Mouse (Mus musculus) stomach, postnatal 0 days (tissue): ENCODE data around the gene Shroom2. TPM values are rescaled to one million over a fixed set of nuclear protein-coding genes. Genes with fewer than 3 reads are reported as not detected.

Source experiments
- ATAC-seq: fragments of 200-750 bp; cut with Nextera tagmentation; 2 replicates; pipeline ENCODE4 v1.8.0; 2017; ENCODE audit not compliant: low FRiP score, low TSS enrichment
- DNase-seq: peaks from one replicate; pipeline ENCODE4 v3.0.0-alpha.2; 2016; ENCODE audit warnings: low spot score
- H3K27ac ChIP-seq: fragments of 300-500 bp; sonication (generic); replicated peaks from 2 replicates; pipeline ENCODE4 v1.5.1; 2014; ENCODE audit warnings: mild to moderate bottlenecking, control low read depth
- H3K27me3 ChIP-seq: fragments of 300-500 bp; sonication (generic); 2 replicates; pipeline ENCODE4 v1.6.1; 2014; ENCODE audit warnings: low read length; ENCODE audit not compliant: control insufficient read depth, insufficient read depth
- H3K36me3 ChIP-seq: fragments of 300-500 bp; sonication (generic); 2 replicates; pipeline ENCODE4 v1.6.1; 2014; ENCODE audit warnings: low read length, mixed read lengths; ENCODE audit not compliant: control insufficient read depth, insufficient read depth
- H3K4me1 ChIP-seq: fragments of 300-500 bp; sonication (generic); replicated peaks from 2 replicates; pipeline ENCODE4 v1.6.1; 2014; ENCODE audit warnings: antibody characterized with exemption; ENCODE audit not compliant: control insufficient read depth, insufficient read depth
- H3K4me2 ChIP-seq: fragments of 300-500 bp; sonication (generic); replicated peaks from 2 replicates; pipeline ENCODE4 v1.6.1; 2014; ENCODE audit warnings: low read depth, mild to moderate bottlenecking, control low read depth, moderate library complexity
- H3K4me3 ChIP-seq: fragments of 300-500 bp; sonication (generic); 2 replicates; pipeline ENCODE4 v1.5.1; 2014; ENCODE audit warnings: low read depth, low read length, control low read depth
- H3K9ac ChIP-seq: fragments of 300-500 bp; sonication (generic); 2 replicates; pipeline ENCODE4 v1.6.1; 2014; ENCODE audit warnings: mild to moderate bottlenecking, low read length, control low read depth, mixed read lengths
- H3K9me3 ChIP-seq: fragments of 300-500 bp; sonication (generic); 2 replicates; pipeline ENCODE4 v1.6.1; 2016; ENCODE audit warnings: low read length; ENCODE audit not compliant: control insufficient read depth
- CTCF ChIP-seq: IDR thresholded peaks from 2 replicates; pipeline ENCODE4 v1.5.1; 2016; ENCODE audit warnings: antibody characterized with exemption, low read depth, mild to moderate bottlenecking, moderate library complexity
- EP300 ChIP-seq: optimal IDR thresholded peaks from 2 replicates; pipeline ENCODE3; 2016; ENCODE audit warnings: antibody characterized with exemption
- WGBS: fragments of 180-500 bp; shearing (Covaris S2); extraction: QIAGEN DNeasy Blood & Tissue Kit; methylation state at CpG from one replicate; pipeline ENCODE4 v1.1.7; 2014; 5-methylcytosine and 5-hydroxymethylcytosine counted together
- polyA plus RNA-seq: library from polyadenylated mRNA; unstranded; fragments of >200 nt; fragmentation: Nextera tagmentation; extraction: Ambion mirVana; gene quantifications from 2 replicates; pipeline ENCODE4 v1.2.1, GENCODE M21; 2015

Gene Shroom2
- polyA plus RNA-seq, 1 experiment from 2014 or later: 2.1 TPM

DNA sequence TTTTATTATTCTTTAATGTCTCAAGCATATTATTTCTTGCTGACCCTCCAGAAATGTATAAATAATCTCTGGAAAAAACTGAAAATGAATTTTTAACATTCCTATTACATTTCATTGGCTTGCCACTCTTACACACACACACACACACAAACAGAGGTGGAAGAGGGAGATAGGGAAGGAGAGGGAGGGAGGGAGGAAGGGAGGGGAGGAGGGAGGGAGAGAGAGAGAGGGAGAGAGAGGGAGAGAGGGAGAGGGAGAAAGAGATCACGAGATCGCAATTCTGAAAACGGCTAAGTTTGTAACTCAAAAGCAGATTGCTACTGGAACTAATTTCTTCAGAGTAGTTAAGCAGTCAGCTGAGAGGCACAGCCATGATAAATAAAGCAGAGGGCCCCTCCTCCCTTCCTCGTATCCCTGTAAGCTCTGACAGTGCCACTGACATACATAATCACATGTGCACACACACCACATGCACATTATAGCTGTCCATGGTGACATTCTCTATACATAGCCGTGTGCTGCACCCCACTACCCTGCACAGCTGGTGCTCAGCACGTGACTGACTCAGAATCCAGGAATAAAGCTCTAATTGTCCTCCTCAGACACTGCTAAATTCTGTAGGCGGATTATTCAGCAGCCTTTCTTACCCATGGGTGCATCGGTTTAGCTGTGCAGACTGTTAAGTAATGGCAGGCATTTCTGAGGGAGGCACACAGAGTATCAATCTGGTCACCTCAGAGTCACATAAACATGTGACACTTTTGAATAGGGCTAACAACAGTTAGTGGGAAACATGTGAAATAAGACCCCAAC is 113.3 kb downstream of the Shroom2 start:
- no peaks in the 10 kb centered on the region for H3K27me3 ChIP-seq
- no peak for ATAC-seq
- no peaks in the 10 kb centered on the region for H3K4me1 ChIP-seq
- 58% methylated on average over 8 of the region's 8 CpGs for WGBS
- H3K9me3 ChIP-seq: no peaks in the 10 kb centered on the region
- TF ChIP-seq EP300 (no peak), CTCF (no peak)
- H3K27ac ChIP-seq: no peak overlapping the region
- no peak overlapping the region for H3K9ac ChIP-seq
- H3K4me3 ChIP-seq: no peak overlapping the region
- no peaks in the 10 kb centered on the region for H3K36me3 ChIP-seq
- no peak for DNase-seq
- H3K4me2 ChIP-seq: no peak overlapping the region

DNA sequence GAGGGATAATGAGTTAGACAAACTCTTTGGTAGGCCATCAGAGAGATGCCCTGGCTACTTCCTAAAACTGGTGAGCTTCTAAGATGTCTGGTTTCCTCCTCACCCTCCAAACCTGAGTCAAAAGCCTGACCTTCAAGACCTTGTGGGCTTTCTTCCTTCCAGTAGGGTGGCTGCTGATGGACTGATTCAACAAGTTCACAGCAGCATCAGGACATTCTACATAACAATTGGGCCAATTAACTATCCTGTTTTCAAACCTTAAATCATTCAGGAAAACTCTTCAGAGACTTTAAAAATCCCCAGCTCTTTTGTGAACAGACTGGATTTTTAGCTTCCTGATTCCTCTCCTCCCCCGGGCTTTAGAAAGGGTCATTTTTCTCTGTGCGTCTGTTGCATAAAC is 116.6 kb downstream of the Shroom2 start:
- H3K27me3 ChIP-seq: no peaks in the 10 kb centered on the region
- DNase-seq (no peak), ATAC-seq (no peak)
- 81% methylated on average over 2 of the region's 2 CpGs for WGBS
- no peak overlapping the region for H3K4me2 ChIP-seq
- H3K9me3 ChIP-seq: no peaks in the 10 kb centered on the region
- TF ChIP-seq CTCF: no peak
- TF ChIP-seq EP300: no peak
- no peaks in the 10 kb centered on the region for H3K36me3 ChIP-seq
- no peak overlapping the region for H3K27ac ChIP-seq
- no peak overlapping the region for H3K4me3 ChIP-seq
- no peak overlapping the region for H3K9ac ChIP-seq
- no peaks in the 10 kb centered on the region for H3K4me1 ChIP-seq

GRCm38 (mm10) chrX:152644827-152645226 is 124.4 kb downstream of the Shroom2 start:
- H3K4me1 ChIP-seq: no peaks in the 10 kb centered on the region
- H3K36me3 ChIP-seq: no peaks in the 10 kb centered on the region
- H3K9ac ChIP-seq: no peak overlapping the region
- H3K27me3 ChIP-seq: no peaks in the 10 kb centered on the region
- no peak overlapping the region for H3K27ac ChIP-seq
- no peak overlapping the region for H3K4me2 ChIP-seq
- H3K4me3 ChIP-seq: no peak overlapping the region
- WGBS: 34% methylated on average over 4 of the region's 4 CpGs
- DNase-seq: no peak
- no peaks in the 10 kb centered on the region for H3K9me3 ChIP-seq
- TF ChIP-seq EP300 (no peak), CTCF (no peak)
- no peak for ATAC-seq

DNA sequence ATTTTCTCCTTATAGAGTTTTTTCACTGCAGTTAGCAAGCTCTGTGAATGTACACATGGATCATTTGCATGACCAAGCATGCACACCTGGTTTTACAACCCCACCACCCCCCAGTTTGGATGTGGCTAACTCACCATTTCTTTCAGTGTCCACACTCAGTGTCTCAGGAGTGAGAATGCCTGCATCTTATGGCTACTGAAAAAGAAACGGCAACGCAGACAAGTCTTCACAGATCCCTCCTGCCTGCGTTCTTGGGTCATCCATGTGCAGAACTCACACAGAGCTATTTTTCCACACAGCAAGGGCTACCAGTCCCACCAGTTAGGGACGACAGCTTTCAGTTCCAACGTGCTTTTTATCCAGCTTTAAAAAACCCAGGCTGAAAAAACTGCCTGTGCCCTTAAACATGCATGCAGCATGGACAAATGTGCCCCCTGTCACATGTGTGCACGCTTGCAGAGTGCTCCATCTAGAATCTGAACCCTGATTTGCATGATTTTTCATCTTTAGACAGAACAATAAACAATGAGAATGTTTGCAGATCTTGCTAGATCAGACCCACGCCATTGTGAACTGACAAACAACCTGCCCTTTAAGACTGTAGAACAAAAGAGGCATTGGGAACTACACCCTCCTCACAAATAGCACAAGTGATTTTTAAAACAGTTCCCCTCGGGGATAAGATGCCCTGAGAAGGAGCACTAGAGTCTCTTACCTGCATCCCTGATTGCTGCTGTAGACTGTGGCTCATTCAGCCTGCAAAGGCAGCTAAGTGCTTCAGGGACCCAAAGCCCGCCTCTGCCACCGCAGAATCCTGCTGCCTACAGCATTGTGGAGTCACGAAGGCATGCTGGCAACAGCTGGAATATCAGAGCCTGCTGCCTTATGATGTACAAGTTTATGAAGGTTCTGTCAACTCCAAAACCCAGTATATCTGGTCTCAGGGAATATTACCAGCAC is 125.3 kb downstream of the Shroom2 start:
- Histone ChIP-seq H3K36me3 (no peaks in the 10 kb centered on the region), H3K9ac (no peak overlapping the region), H3K27me3 (no peaks in the 10 kb centered on the region), H3K4me2 (no peak overlapping the region), H3K9me3 (no peaks in the 10 kb centered on the region), H3K27ac (no peak overlapping the region), H3K4me3 (no peak overlapping the region), H3K4me1 (no peaks in the 10 kb centered on the region)
- no peak for DNase-seq
- no peak for ATAC-seq
- WGBS: 51% methylated on average over 11 of the region's 11 CpGs
- TF ChIP-seq CTCF (no peak), EP300 (no peak)

DNA sequence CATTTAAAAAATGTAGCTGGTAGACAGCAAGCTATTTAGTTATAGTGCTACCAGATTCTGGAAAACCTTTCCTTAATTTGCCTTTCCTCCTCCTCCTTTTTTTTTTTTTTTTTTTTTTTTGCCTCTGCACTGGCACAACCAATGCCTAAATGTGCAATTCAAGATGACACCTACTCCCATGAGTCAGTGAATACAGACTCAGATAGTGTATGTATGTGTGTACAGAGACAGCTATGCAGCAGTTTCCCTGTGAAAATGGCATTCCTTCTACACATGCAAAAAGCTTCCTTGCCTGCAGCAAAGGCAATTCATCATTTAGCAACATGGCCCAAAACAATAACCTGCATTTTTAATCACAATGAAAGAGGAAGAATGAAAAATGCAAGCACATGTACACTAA is 126.1 kb downstream of the Shroom2 start:
- Histone ChIP-seq H3K27me3 (no peaks in the 10 kb centered on the region), H3K36me3 (no peaks in the 10 kb centered on the region), H3K4me3 (no peak overlapping the region), H3K9ac (no peak overlapping the region), H3K9me3 (no peaks in the 10 kb centered on the region), H3K27ac (no peak overlapping the region), H3K4me2 (no peak overlapping the region), H3K4me1 (no peaks in the 10 kb centered on the region)
- TF ChIP-seq CTCF (no peak), EP300 (no peak)
- DNase-seq (no peak), ATAC-seq (no peak)
